Mouse (Mus musculus): Measurements from ENCODE around the gene Mettl21c. TPM values are rescaled to one million over a fixed set of nuclear protein-coding genes. Genes with fewer than 3 reads are reported as not detected.
"Not testable (repeated sequence)": the region's sequence is repeated elsewhere in the genome, so short reads cannot be mapped to it uniquely, and the experiment has no call there.

Mettl21c gene
- not detected for total RNA-seq (2021)

GRCm38 (mm10) chr1:44019934-44020333, at the start of gene Mettl21c:
TSS of gene Mettl21c (minus strand) at chr1:44020034.
- no peak for DNase-seq

- DNase-seq: peak; percentile 40 to 43
Measured at GRCm38 (mm10) chr1:44064625-44065024, 44.8 kb upstream of the Mettl21c start.

GRCm38 (mm10) chr1:44063439-44063838, 43.6 kb upstream of the Mettl21c start:
- no peak for DNase-seq

GRCm38 (mm10) chr1:44061836-44062235, 42.0 kb upstream of the Mettl21c start, which contains the start of gene Gm8251:
TSS of gene Gm8251 (minus strand) at chr1:44061936.
- no peak for DNase-seq

- DNase-seq: no peak
Measured at GRCm38 (mm10) chr1:44057805-44058204, 38.0 kb upstream of the Mettl21c start.

- DNase-seq: no peak
Measured at GRCm38 (mm10) chr1:44046556-44046955, 26.7 kb upstream of the Mettl21c start.

- DNase-seq: not testable (repeated sequence)
Measured at GRCm38 (mm10) chr1:44045689-44046088, 25.9 kb upstream of the Mettl21c start.

GRCm38 (mm10) chr1:44042555-44042915, 22.7 kb upstream of the Mettl21c start:
- DNase-seq: no peak

- peak; percentile 13 to 33 for DNase-seq
Measured at GRCm38 (mm10) chr1:44041797-44042554, 22.1 kb upstream of the Mettl21c start.

GRCm38 (mm10) chr1:44032948-44033347, 13.1 kb upstream of the Mettl21c start:
- DNase-seq: no peak

GRCm38 (mm10) chr1:44032213-44032612, 12.4 kb upstream of the Mettl21c start:
- DNase-seq: no peak

GRCm38 (mm10) chr1:44027651-44028050, 7.8 kb upstream of the Mettl21c start:
- no peak for DNase-seq

- no peak for DNase-seq
Measured at GRCm38 (mm10) chr1:44022656-44023055, 2.8 kb upstream of the Mettl21c start.

- no peak for DNase-seq
Measured at GRCm38 (mm10) chr1:44015556-44015955, 4.3 kb downstream of the Mettl21c start.

- no peak for DNase-seq
Measured at GRCm38 (mm10) chr1:44004513-44004912, 15.3 kb downstream of the Mettl21c start.

GRCm38 (mm10) chr1:43996914-43997589, 22.8 kb downstream of the Mettl21c start:
- DNase-seq: no peak

- no peak for DNase-seq
Measured at GRCm38 (mm10) chr1:43971089-43971488, 48.7 kb downstream of the Mettl21c start.

- DNase-seq: no peak
Measured at GRCm38 (mm10) chr1:43969361-43969760, 50.5 kb downstream of the Mettl21c start.

- no peak for DNase-seq
Measured at GRCm38 (mm10) chr1:43966756-43967155, 53.1 kb downstream of the Mettl21c start.

GRCm38 (mm10) chr1:43964381-43964780, 55.5 kb downstream of the Mettl21c start:
- DNase-seq: no peak
